Mouse (Mus musculus) right cerebral cortex, postnatal 25 days (tissue): ENCODE results near the gene Chit1.

Experiments used
- DNase-seq: peaks from one replicate; pipeline ENCODE4 v3.0.0; 2022

The Chit1 gene

DNA sequence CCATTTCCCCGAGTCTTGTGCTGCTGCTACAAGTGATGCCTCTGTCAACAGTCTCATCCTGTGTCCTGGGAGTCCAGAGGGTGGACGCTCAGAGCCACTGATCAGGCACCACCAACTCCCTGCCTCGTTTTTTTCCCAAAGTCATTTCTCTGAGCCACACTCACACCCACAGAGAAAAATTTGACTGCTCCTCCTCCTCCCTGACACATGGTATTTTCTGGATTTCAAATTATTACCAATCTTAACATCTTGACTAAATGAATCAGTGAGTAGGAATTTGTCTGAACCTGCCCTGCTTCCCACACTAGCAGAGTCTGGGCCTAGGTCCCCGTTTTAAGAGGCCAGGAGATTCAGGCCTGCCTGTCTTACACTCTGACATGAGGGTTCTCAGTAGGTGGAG is 81.0 kb downstream of the Chit1 start:
- no peak for DNase-seq

GRCm38 (mm10) chr1:134193126-134193525 is 82.1 kb downstream of the Chit1 start, which contains the start of gene Mybph:
TSS of gene Mybph (plus strand) at chr1:134193448.
- no peak for DNase-seq

DNA sequence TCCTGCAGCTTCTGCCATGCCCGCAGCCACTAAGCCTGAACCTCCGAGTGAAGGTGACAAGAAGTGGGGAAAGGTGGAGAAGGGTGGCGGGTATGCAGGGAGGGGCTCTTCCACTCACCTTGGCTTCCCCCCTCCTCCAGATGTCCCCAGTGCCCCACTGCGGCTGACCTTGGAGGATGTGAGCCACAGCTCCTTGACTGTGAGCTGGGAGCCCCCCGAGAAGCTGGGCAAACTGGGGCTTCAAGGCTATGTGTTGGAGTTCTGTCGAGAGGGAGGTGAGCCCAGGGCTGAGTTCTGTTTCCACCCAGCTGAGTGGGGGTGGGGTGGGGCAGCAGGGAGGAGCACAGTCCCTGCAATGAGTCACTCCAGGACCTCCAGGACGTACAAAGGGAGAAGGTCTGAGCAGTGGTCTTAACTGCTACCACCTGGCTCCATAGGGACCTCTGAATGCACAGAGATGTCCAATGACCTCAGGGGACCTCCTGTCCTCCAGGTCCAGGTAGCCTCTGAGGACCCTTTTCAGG is 82.7 kb downstream of the Chit1 start:
- DNase-seq, result no peak

- no peak for DNase-seq
Observed at GRCm38 (mm10) chr1:134194298-134195022, 83.4 kb downstream of the Chit1 start.

GRCm38 (mm10) chr1:134195117-134195516 is 84.1 kb downstream of the Chit1 start:
- DNase-seq, result no peak

DNA sequence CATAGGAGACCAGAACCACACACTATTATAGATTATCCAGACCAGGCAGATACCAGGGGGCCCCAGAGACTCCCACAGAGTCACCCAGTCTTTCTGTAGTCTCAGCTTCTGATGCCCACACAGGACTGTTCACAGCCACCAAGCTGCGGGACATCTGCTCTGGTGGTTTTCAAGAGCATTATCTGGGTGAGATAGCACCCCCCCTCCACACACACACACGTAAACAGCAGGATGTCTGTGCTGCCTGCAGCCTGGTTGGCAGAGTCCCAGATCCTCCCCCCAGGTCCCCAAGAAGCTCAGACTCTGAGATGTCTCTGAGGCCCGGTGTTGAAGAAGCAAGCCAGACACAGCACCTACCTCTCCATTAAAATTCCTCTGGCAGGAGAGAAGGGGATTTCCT is 84.5 kb downstream of the Chit1 start:
- peak; percentile 52 for DNase-seq

GRCm38 (mm10) chr1:134195979-134196378 is 84.9 kb downstream of the Chit1 start:
- DNase-seq, result no peak

GRCm38 (mm10) chr1:134196386-134196785 is 85.3 kb downstream of the Chit1 start:
- peak; percentile 73 for DNase-seq

GRCm38 (mm10) chr1:134197325-134197982 is 86.4 kb downstream of the Chit1 start:
- no peak for DNase-seq

DNA sequence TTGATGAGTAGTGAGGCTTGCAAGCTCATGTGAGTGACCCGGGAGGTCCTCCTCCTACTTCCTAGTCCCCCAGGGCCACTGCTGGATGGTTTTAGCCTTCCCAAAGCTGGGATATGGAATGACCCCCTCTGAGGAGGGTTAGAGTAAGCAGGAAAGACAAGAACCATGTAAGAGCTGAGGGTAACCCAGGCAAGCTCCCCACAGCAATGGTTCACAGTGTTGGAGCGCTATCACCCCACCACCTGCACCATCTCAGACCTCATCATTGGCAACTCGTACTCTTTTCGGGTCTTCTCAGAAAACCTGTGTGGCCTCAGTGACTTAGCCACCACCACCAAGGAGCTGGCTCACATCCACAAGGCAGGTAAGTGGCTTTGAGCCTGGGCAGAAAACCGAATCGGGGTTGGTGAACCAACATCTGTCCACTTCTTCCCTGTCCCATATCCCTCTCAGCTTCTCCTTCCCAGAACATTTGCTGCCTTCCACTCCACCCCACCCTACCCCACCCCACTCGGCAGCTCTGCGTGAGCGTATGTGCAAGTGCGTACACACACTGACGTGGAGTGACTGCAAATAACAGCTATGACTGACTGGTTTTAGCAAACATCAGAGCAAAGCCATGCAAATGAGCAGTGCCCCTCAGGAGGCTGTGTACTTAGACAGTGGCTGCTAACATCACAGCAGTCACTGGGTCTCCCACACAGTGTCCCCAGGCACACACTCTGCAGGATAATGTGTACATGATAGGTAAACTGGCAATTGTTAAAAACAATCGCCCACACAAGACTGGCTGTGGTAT is 87.4 kb downstream of the Chit1 start:
- DNase-seq, result no peak

GRCm38 (mm10) chr1:134200481-134200880 is 89.4 kb downstream of the Chit1 start:
- no peak for DNase-seq
